In genomic region chr4:150872681-150873080, GRCm38 (mm10) we compare ENCODE assay signal across 9 mouse cellular contexts. TPM values are rescaled to one million over a fixed set of nuclear protein-coding genes. Genes with fewer than 3 reads are reported as not detected.
DNase-seq lines count a peak whose midpoint lies in the region; ATAC-seq and TF ChIP-seq lines count a peak whose summit lies in the region.
"Had no signal": no experiment of that assay in that cellular context is flagged by ENCODE, and none has a peak within 500 bp of the region (broad histone marks: within the 10 kb centered on the region; RNA-seq: fewer than 3 reads in every experiment).

No protein-coding gene starts in this region.

- 70% methylated on average over 8 of the region's 8 CpGs for WGBS in heart, embryonic 15.5 days
- WGBS in lung, embryonic 16.5 days, result 60% methylated on average over 8 of the region's 8 CpGs
- WGBS in hindbrain, postnatal 0 days, result 80% methylated on average over 8 of the region's 8 CpGs
- 63% methylated on average over 8 of the region's 8 CpGs for WGBS in stomach, postnatal 0 days

- H3K27me3 ChIP-seq in heart, embryonic 15.5 days, result no peaks in the 10 kb centered on the region
- no peaks in the 10 kb centered on the region for H3K27me3 ChIP-seq in lung, embryonic 16.5 days (ENCODE audit: control insufficient read depth, insufficient read depth, low read depth, low read length)
- no peaks in the 10 kb centered on the region for H3K27me3 ChIP-seq in hindbrain, postnatal 0 days (ENCODE audit: insufficient read depth, low read length)
- H3K27me3 ChIP-seq in stomach, postnatal 0 days (ENCODE audit: control insufficient read depth, insufficient read depth, low read length), result no peaks in the 10 kb centered on the region

- DNase-seq in heart, postnatal 25 days (ENCODE audit: low spot score), result no peak
- no peak for DNase-seq in lung, postnatal 4 days
- DNase-seq in hindbrain, postnatal 0 days (ENCODE audit: low spot score), result no peak
- DNase-seq in stomach, postnatal 0 days (ENCODE audit: low spot score), result no peak
- DNase-seq in cerebellum, adult 11 months, result no peak

- no peak overlapping the region for H3K9ac ChIP-seq in heart, embryonic 15.5 days
- H3K9ac ChIP-seq in lung, embryonic 16.5 days (ENCODE audit: low read length), result peak overlapping the region; percentile 49; the same call in 1 of the 2 replicates
- H3K9ac ChIP-seq in hindbrain, postnatal 0 days (replicated peaks; ENCODE audit: low read length), result no peak overlapping the region
- H3K9ac ChIP-seq in stomach, postnatal 0 days (ENCODE audit: low read length), result no peak overlapping the region

- intact Hi-C loops in heart, postnatal 25 days (cut with DNase I), result no loop called here

- no peak overlapping the region for H3K4me3 ChIP-seq in heart, embryonic 15.5 days
- H3K4me3 ChIP-seq in lung, embryonic 16.5 days (ENCODE audit: low read length), result no peak overlapping the region
- no peak overlapping the region for H3K4me3 ChIP-seq in hindbrain, postnatal 0 days (ENCODE audit: low read length)
- H3K4me3 ChIP-seq in stomach, postnatal 0 days (ENCODE audit: low read depth, low read length), result no peak overlapping the region

- TF ChIP-seq CTCF in hindbrain, postnatal 0 days (IDR thresholded peaks at IDR 0.05; ENCODE audit: low read depth), result no peak
- no peak for TF ChIP-seq CTCF in stomach, postnatal 0 days (IDR thresholded peaks at IDR 0.05; ENCODE audit: low read depth)

- H3K27ac ChIP-seq in heart, embryonic 15.5 days, result peak overlapping the region; percentile 60; the same call in 1 of the 2 replicates
- H3K27ac ChIP-seq in lung, embryonic 16.5 days (ENCODE audit: low read length), result peak overlapping the region; percentile 84
- peak overlapping the region; percentile 73; the same call in 1 of the 2 replicates for H3K27ac ChIP-seq in hindbrain, postnatal 0 days
- peak overlapping the region; percentile 84 for H3K27ac ChIP-seq in stomach, postnatal 0 days (replicated peaks)

- no peak for ATAC-seq in heart, embryonic 15.5 days (replicated peaks; ENCODE audit: insufficient number of reproducible peaks, insufficient read depth, low FRiP score, low read depth)
- ATAC-seq in lung, embryonic 16.5 days (ENCODE audit: low read depth), result no peak
- ATAC-seq in hindbrain, postnatal 0 days, result no peak
- ATAC-seq in stomach, postnatal 0 days (ENCODE audit: low FRiP score, low TSS enrichment), result no peak
- ATAC-seq in erythroblast, adult 5-6 weeks (replicated peaks; ENCODE audit: low FRiP score, poor library complexity, severe bottlenecking), result no peak

- no peaks in the 10 kb centered on the region for H3K9me3 ChIP-seq in heart, embryonic 15.5 days (replicated peaks)
- H3K9me3 ChIP-seq in lung, embryonic 16.5 days (ENCODE audit: control insufficient read depth, low read length), result no peaks in the 10 kb centered on the region
- H3K9me3 ChIP-seq in hindbrain, postnatal 0 days (ENCODE audit: low read length), result no peaks in the 10 kb centered on the region
- no peaks in the 10 kb centered on the region for H3K9me3 ChIP-seq in stomach, postnatal 0 days (ENCODE audit: control insufficient read depth, low read length)

- no peak for TF ChIP-seq EP300 in stomach, postnatal 0 days (optimal IDR thresholded peaks at IDR 0.05)

- H3K36me3 ChIP-seq in heart, embryonic 15.5 days, result peaks cover 4% of the 10 kb centered on the region
- H3K36me3 ChIP-seq in lung, embryonic 16.5 days (ENCODE audit: control insufficient read depth, insufficient read depth, low read length), result peaks cover 3% of the 10 kb centered on the region
- H3K36me3 ChIP-seq in hindbrain, postnatal 0 days (ENCODE audit: insufficient read depth, low read length), result 0 out of 2 replicates have a peak, but pooled peaks cover 4% of the 10 kb centered on the region
- peaks cover 3% of the 10 kb centered on the region; the same call in 1 of the 2 replicates for H3K36me3 ChIP-seq in stomach, postnatal 0 days (ENCODE audit: control insufficient read depth, insufficient read depth, low read length)

- peaks cover 29% of the 10 kb centered on the region for H3K4me1 ChIP-seq in heart, embryonic 15.5 days (replicated peaks)
- H3K4me1 ChIP-seq in lung, embryonic 16.5 days (replicated peaks; ENCODE audit: control insufficient read depth, insufficient read depth, low read length), result peaks cover 40% of the 10 kb centered on the region
- peaks cover 8% of the 10 kb centered on the region; the same call in 1 of the 2 replicates for H3K4me1 ChIP-seq in hindbrain, postnatal 0 days (ENCODE audit: insufficient read depth, low read length)
- peaks cover 11% of the 10 kb centered on the region for H3K4me1 ChIP-seq in stomach, postnatal 0 days (replicated peaks; ENCODE audit: control insufficient read depth, insufficient read depth)

- no peak overlapping the region for H3K4me2 ChIP-seq in heart, embryonic 15.5 days
- no peak overlapping the region for H3K4me2 ChIP-seq in lung, embryonic 16.5 days (ENCODE audit: low read depth, low read length)
- H3K4me2 ChIP-seq in hindbrain, postnatal 0 days (ENCODE audit: low read depth, low read length), result no peak overlapping the region
- H3K4me2 ChIP-seq in stomach, postnatal 0 days (replicated peaks; ENCODE audit: low read depth), result no peak overlapping the region

RNA-seq across cellular contexts. Expression of gene Errfi1, which starts 19.0 kb away (rescaled TPM):
- polyA plus RNA-seq in heart, embryonic 15.5 days (2015; fragmentation: Nextera tagmentation; extraction: Ambion mirVana), result 10.7 and 15.3 TPM in 2 replicates
- total RNA-seq in heart, postnatal 25 days (2021), result 10 to 100 TPM; 15.0 to 16.6 TPM
- polyA plus RNA-seq in lung, embryonic 16.5 days (2015; fragmentation: Nextera tagmentation; extraction: Ambion mirVana), result 44.3 and 46.3 TPM in 2 replicates
- 32.4 and 38.8 TPM in 2 replicates for total RNA-seq in hindbrain, postnatal 0 days (2014; rRNA removed)
- polyA plus RNA-seq in hindbrain, postnatal 0 days (2015; fragmentation: Nextera tagmentation; extraction: Ambion mirVana), result 22.2 and 23.2 TPM in 2 replicates
- polyA plus RNA-seq in stomach, postnatal 0 days (2015; fragmentation: Nextera tagmentation; extraction: Ambion mirVana), result 30.6 and 32.1 TPM in 2 replicates
- total RNA-seq in erythroblast, adult 5-6 weeks (2015; ENCODE audit: low replicate concordance), result not detected in 2 replicates
- 0.56 TPM in 1 of 2 replicates, not detected in the other for total RNA-seq in erythroblast, adult 5-6 weeks (2017; ENCODE audit: low replicate concordance)

RNA-seq across cellular contexts. Expression of gene Park7, which starts 41.6 kb away (rescaled TPM):
- 287 and 319 TPM in 2 replicates for polyA plus RNA-seq in heart, embryonic 15.5 days (2015; fragmentation: Nextera tagmentation; extraction: Ambion mirVana)
- total RNA-seq in heart, postnatal 25 days (2021), result 100 to 1,000 TPM; 232 to 242 TPM
- polyA plus RNA-seq in lung, embryonic 16.5 days (2015; fragmentation: Nextera tagmentation; extraction: Ambion mirVana), result 403 and 411 TPM in 2 replicates
- 126 and 135 TPM in 2 replicates for total RNA-seq in hindbrain, postnatal 0 days (2014; rRNA removed)
- polyA plus RNA-seq in hindbrain, postnatal 0 days (2015; fragmentation: Nextera tagmentation; extraction: Ambion mirVana), result 449 and 470 TPM in 2 replicates
- polyA plus RNA-seq in stomach, postnatal 0 days (2015; fragmentation: Nextera tagmentation; extraction: Ambion mirVana), result 253 and 262 TPM in 2 replicates
- total RNA-seq in erythroblast, adult 5-6 weeks (2015; ENCODE audit: low replicate concordance), result 34.5 and 54.8 TPM in 2 replicates
- 63.8 and 70.5 TPM in 2 replicates for total RNA-seq in erythroblast, adult 5-6 weeks (2017; ENCODE audit: low replicate concordance)

RNA-seq across cellular contexts. Expression of gene Tnfrsf9, which starts 41.7 kb away (rescaled TPM):
- polyA plus RNA-seq in heart, embryonic 15.5 days (2015; fragmentation: Nextera tagmentation; extraction: Ambion mirVana), result 2.0 and 2.6 TPM in 2 replicates
- total RNA-seq in heart, postnatal 25 days (2021), result under 1 TPM in 1 of 2 experiments, not detected in 1; 0.21 TPM
- 0.45 and 0.49 TPM in 2 replicates for polyA plus RNA-seq in lung, embryonic 16.5 days (2015; fragmentation: Nextera tagmentation; extraction: Ambion mirVana)
- total RNA-seq in hindbrain, postnatal 0 days (2014; rRNA removed), result 0.52 and 2.4 TPM in 2 replicates
- 0.09 and 0.34 TPM in 2 replicates for polyA plus RNA-seq in hindbrain, postnatal 0 days (2015; fragmentation: Nextera tagmentation; extraction: Ambion mirVana)
- polyA plus RNA-seq in stomach, postnatal 0 days (2015; fragmentation: Nextera tagmentation; extraction: Ambion mirVana), result 0.22 and 0.23 TPM in 2 replicates
- total RNA-seq in erythroblast, adult 5-6 weeks (2015; ENCODE audit: low replicate concordance), result not detected in 2 replicates
- not detected in 2 replicates for total RNA-seq in erythroblast, adult 5-6 weeks (2017; ENCODE audit: low replicate concordance)
- total RNA-seq: granulocyte monocyte progenitor cell, adult 5-6 weeks had no signal
